Mouse (Mus musculus) neural tube, embryonic 12.5 days (tissue): Measurements from ENCODE around the gene Snx30. TPM values are rescaled to one million over a fixed set of nuclear protein-coding genes. Genes with fewer than 3 reads are reported as not detected.

Experiments used
- polyA plus RNA-seq: library from polyadenylated mRNA; unstranded; fragments of >200 nt; fragmentation: Nextera tagmentation; extraction: Ambion mirVana; gene quantifications from 2 replicates; pipeline ENCODE4 v1.2.1, GENCODE M21; 2016

Gene Snx30
- polyA plus RNA-seq, 1 experiment from 2014 or later: 17.1 TPM

Other genes with a start within 250 kb of the Snx30 start
- 43.2 and 45.4 TPM in 2 replicates for gene Hsdl2, start 224.3 kb upstream of the Snx30 start, polyA plus RNA-seq
- 66.4 and 72.9 TPM in 2 replicates for gene E130308A19Rik, start 179.6 kb upstream of the Snx30 start, polyA plus RNA-seq
- 82.4 and 87.2 TPM in 2 replicates for gene Inip, start 4.3 kb upstream of the Snx30 start, polyA plus RNA-seq
- gene Slc46a2, start 109.2 kb downstream of the Snx30 start, polyA plus RNA-seq: 0.11 TPM in 1 of 2 replicates, not detected in the other
- gene Mup4, start 154.9 kb downstream of the Snx30 start, polyA plus RNA-seq: not detected in 2 replicates
- gene Mup6, start 158.5 kb downstream of the Snx30 start, polyA plus RNA-seq: 0.28 TPM in 1 of 2 replicates, not detected in the other